Mouse (Mus musculus): ENCODE data around the gene Ccdc141. TPM values are rescaled to one million over a fixed set of nuclear protein-coding genes. Genes with fewer than 3 reads are reported as not detected.

Gene Ccdc141
- total RNA-seq, 1 experiment = 3.3 TPM

DNA sequence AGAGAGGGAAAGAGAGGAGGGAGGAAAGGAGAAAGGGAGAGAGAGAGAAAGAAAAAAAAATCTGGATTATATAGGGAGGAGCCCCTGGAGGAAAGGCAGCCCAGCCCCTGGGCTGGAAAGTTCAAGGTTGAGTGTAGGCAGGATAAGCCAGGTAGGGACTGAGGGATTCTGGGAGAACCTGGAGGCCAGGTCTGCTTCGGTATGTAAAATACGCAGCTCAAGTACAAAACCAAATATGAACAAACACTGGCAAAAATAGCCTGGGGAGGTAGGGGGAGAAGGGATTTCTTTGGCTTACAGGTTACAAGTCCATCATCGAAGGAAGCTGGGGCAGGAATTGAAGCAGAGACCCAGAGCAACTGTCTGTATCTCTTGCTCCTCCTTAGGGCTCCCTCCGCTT lies 183.1 kb downstream of the Ccdc141 start:
- no peak for DNase-seq (ENCODE audit: low read depth, low spot score)
- in situ Hi-C loops (cut with MboI; ENCODE audit: low sequenced_read_pairs in 2 of 2, unreplicated experiment in 2 of 2) = no loop called here
- Histone ChIP-seq H3K9ac (ENCODE audit: insufficient read depth, low read depth, low read length, poor library complexity, severe bottlenecking) (no peak overlapping the region), H3K4me3 (ENCODE audit: insufficient read depth in 1 of 2, low read depth in 1 of 2, low read length in 2 of 2, poor library complexity in 1 of 2, severe bottlenecking in 1 of 2) (no peak overlapping the region), H3K4me1 (ENCODE audit: control insufficient read depth in 2 of 2, insufficient read depth in 2 of 2, low read length in 2 of 2, poor library complexity in 1 of 2) (no peaks in the 10 kb centered on the region), H3K27ac (ENCODE audit: insufficient read depth, low read depth, low read length, poor library complexity, severe bottlenecking) (no peak overlapping the region), H3K9me3 (ENCODE audit: control insufficient read depth, insufficient read depth, low read depth, low read length) (no peaks in the 10 kb centered on the region), H3K36me3 (ENCODE audit: control insufficient read depth, insufficient read depth, low read length, poor library complexity, severe bottlenecking) (no peaks in the 10 kb centered on the region)
- TF ChIP-seq ZC3H11A (IDR thresholded peaks at IDR 0.05; ENCODE audit: borderline replicate concordance, low read depth, low read length) = no peak
- TF ChIP-seq MAFK (IDR thresholded peaks at IDR 0.05; ENCODE audit: insufficient read depth, low read depth, low read length) = no peak
- no peak for TF ChIP-seq CHD2 (IDR thresholded peaks at IDR 0.05; ENCODE audit: low read depth, low read length)

DNA sequence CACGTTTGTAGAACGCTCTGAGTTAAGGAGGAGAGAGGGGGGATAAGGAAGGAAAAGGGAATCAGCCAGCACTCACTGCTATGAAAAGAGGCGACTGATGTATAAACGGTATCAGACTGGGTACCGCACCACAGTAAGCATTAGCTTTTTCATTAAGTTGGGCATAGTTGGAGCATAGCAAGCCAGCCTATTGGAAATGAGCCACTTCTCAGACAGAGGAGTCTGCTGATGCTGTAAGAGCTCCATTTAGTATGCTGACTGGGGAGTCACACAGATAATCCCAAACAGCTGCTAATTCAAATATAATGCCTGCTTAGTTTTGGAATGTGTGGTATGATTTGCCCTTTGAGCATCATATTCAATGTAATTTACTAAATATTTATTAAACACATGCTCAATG lies 186.1 kb downstream of the Ccdc141 start:
- in situ Hi-C loops (cut with MboI; ENCODE audit: low sequenced_read_pairs in 2 of 2, unreplicated experiment in 2 of 2) = no loop called here
- Histone ChIP-seq H3K36me3 (ENCODE audit: control insufficient read depth, insufficient read depth, low read length, poor library complexity, severe bottlenecking) (no peaks in the 10 kb centered on the region), H3K4me3 (ENCODE audit: insufficient read depth in 1 of 2, low read depth in 1 of 2, low read length in 2 of 2, poor library complexity in 1 of 2, severe bottlenecking in 1 of 2) (no peak overlapping the region), H3K4me1 (ENCODE audit: control insufficient read depth in 2 of 2, insufficient read depth in 2 of 2, low read length in 2 of 2, poor library complexity in 1 of 2) (no peaks in the 10 kb centered on the region), H3K9ac (ENCODE audit: insufficient read depth, low read depth, low read length, poor library complexity, severe bottlenecking) (no peak overlapping the region), H3K9me3 (ENCODE audit: control insufficient read depth, insufficient read depth, low read depth, low read length) (no peaks in the 10 kb centered on the region), H3K27ac (ENCODE audit: insufficient read depth, low read depth, low read length, poor library complexity, severe bottlenecking) (no peak overlapping the region)
- no peak for TF ChIP-seq CHD2 (IDR thresholded peaks at IDR 0.05; ENCODE audit: low read depth, low read length)
- no peak for DNase-seq (ENCODE audit: low read depth, low spot score)

GRCm38 (mm10) chr2:76983601-76984000 lies 186.8 kb downstream of the Ccdc141 start:
- in situ Hi-C loops (cut with MboI; ENCODE audit: low sequenced_read_pairs in 2 of 2, unreplicated experiment in 2 of 2) = no loop called here
- Histone ChIP-seq H3K4me3 (ENCODE audit: insufficient read depth in 1 of 2, low read depth in 1 of 2, low read length in 2 of 2, poor library complexity in 1 of 2, severe bottlenecking in 1 of 2) (no peak overlapping the region), H3K9ac (ENCODE audit: insufficient read depth, low read depth, low read length, poor library complexity, severe bottlenecking) (no peak overlapping the region), H3K27ac (ENCODE audit: insufficient read depth, low read depth, low read length, poor library complexity, severe bottlenecking) (no peak overlapping the region), H3K4me1 (ENCODE audit: control insufficient read depth in 2 of 2, insufficient read depth in 2 of 2, low read length in 2 of 2, poor library complexity in 1 of 2) (no peaks in the 10 kb centered on the region), H3K9me3 (ENCODE audit: control insufficient read depth, insufficient read depth, low read depth, low read length) (no peaks in the 10 kb centered on the region), H3K36me3 (ENCODE audit: control insufficient read depth, insufficient read depth, low read length, poor library complexity, severe bottlenecking) (no peaks in the 10 kb centered on the region)
- no peak for TF ChIP-seq MAFK (IDR thresholded peaks at IDR 0.05; ENCODE audit: insufficient read depth, low read depth, low read length)
- TF ChIP-seq ZC3H11A (IDR thresholded peaks at IDR 0.05; ENCODE audit: borderline replicate concordance, low read depth, low read length) = no peak
- TF ChIP-seq HCFC1 (IDR thresholded peaks at IDR 0.05; ENCODE audit: borderline replicate concordance, insufficient read depth, low read length) = no peak
- no peak for TF ChIP-seq CHD2 (IDR thresholded peaks at IDR 0.05; ENCODE audit: low read depth, low read length)
- no peak for TF ChIP-seq ZNF384 (IDR thresholded peaks at IDR 0.05; ENCODE audit: low read depth, low read length)
- no peak for DNase-seq (ENCODE audit: low read depth, low spot score)

GRCm38 (mm10) chr2:76982391-76983145 lies 187.9 kb downstream of the Ccdc141 start, which contains the start of gene Ttn:
Ttn (minus strand) TSS chr2:76982547.
- in situ Hi-C loops (cut with MboI; ENCODE audit: low sequenced_read_pairs in 2 of 2, unreplicated experiment in 2 of 2) = no loop called here
- H3K27ac ChIP-seq (ENCODE audit: insufficient read depth, low read depth, low read length, poor library complexity, severe bottlenecking) = no peak within 1 kb of the TSS
- H3K9ac ChIP-seq (ENCODE audit: insufficient read depth, low read depth, low read length, poor library complexity, severe bottlenecking) = no peak within 1 kb of the TSS
- H3K36me3 ChIP-seq (ENCODE audit: control insufficient read depth, insufficient read depth, low read length, poor library complexity, severe bottlenecking) = no peaks in the 10 kb centered on the region
- no peak within 1 kb of the TSS for H3K4me3 ChIP-seq (ENCODE audit: insufficient read depth in 1 of 2, low read depth in 1 of 2, low read length in 2 of 2, poor library complexity in 1 of 2, severe bottlenecking in 1 of 2)
- no peaks in the 10 kb centered on the region for H3K9me3 ChIP-seq (ENCODE audit: control insufficient read depth, insufficient read depth, low read depth, low read length)
- TF ChIP-seq HCFC1 (IDR thresholded peaks at IDR 0.05; ENCODE audit: borderline replicate concordance, insufficient read depth, low read length) (no peak), ZC3H11A (IDR thresholded peaks at IDR 0.05; ENCODE audit: borderline replicate concordance, low read depth, low read length) (no peak), ZNF384 (IDR thresholded peaks at IDR 0.05; ENCODE audit: low read depth, low read length) (no peak), MAFK (IDR thresholded peaks at IDR 0.05; ENCODE audit: insufficient read depth, low read depth, low read length) (no peak)
- DNase-seq (ENCODE audit: low read depth, low spot score) = no peak
- no peaks in the 10 kb centered on the region for H3K4me1 ChIP-seq (ENCODE audit: control insufficient read depth in 2 of 2, insufficient read depth in 2 of 2, low read length in 2 of 2, poor library complexity in 1 of 2)

DNA sequence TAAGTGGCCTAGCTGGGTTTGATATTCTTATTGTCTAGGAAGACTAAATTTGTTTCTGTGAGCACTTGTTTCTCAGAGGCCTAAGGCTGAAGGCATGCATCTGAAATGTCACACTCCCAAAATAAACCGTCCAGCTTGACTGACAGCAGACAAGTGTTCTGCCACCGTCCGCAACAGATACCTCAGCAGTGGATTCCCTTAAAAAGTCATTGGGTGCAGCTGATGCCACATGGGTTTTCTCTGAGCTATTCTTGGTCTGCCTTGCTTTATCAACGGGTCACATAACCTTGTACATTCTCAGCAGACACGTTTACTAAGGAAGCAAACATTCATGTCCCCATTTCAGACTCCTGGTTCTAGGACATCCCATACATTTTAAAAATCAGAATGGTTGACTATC lies 188.7 kb downstream of the Ccdc141 start:
- in situ Hi-C loops (cut with MboI; ENCODE audit: low sequenced_read_pairs in 2 of 2, unreplicated experiment in 2 of 2) = no loop called here
- TF ChIP-seq MAFK (IDR thresholded peaks at IDR 0.05; ENCODE audit: insufficient read depth, low read depth, low read length) = no peak
- TF ChIP-seq HCFC1 (IDR thresholded peaks at IDR 0.05; ENCODE audit: borderline replicate concordance, insufficient read depth, low read length) = no peak
- TF ChIP-seq ZNF384 (IDR thresholded peaks at IDR 0.05; ENCODE audit: low read depth, low read length) = no peak
- TF ChIP-seq CHD2 (IDR thresholded peaks at IDR 0.05; ENCODE audit: low read depth, low read length) = no peak
- no peak for TF ChIP-seq ZC3H11A (IDR thresholded peaks at IDR 0.05; ENCODE audit: borderline replicate concordance, low read depth, low read length)
- Histone ChIP-seq H3K9me3 (ENCODE audit: control insufficient read depth, insufficient read depth, low read depth, low read length) (no peaks in the 10 kb centered on the region), H3K9ac (ENCODE audit: insufficient read depth, low read depth, low read length, poor library complexity, severe bottlenecking) (no peak overlapping the region), H3K4me3 (ENCODE audit: insufficient read depth in 1 of 2, low read depth in 1 of 2, low read length in 2 of 2, poor library complexity in 1 of 2, severe bottlenecking in 1 of 2) (no peak overlapping the region), H3K27ac (ENCODE audit: insufficient read depth, low read depth, low read length, poor library complexity, severe bottlenecking) (no peak overlapping the region), H3K36me3 (ENCODE audit: control insufficient read depth, insufficient read depth, low read length, poor library complexity, severe bottlenecking) (no peaks in the 10 kb centered on the region), H3K4me1 (ENCODE audit: control insufficient read depth in 2 of 2, insufficient read depth in 2 of 2, low read length in 2 of 2, poor library complexity in 1 of 2) (no peaks in the 10 kb centered on the region)
- DNase-seq (ENCODE audit: low read depth, low spot score) = no peak

All from ES-E14 (cell line).